Mouse (Mus musculus) cerebellum, postnatal 4 days (tissue): Measurements from ENCODE around the gene Gm10961.
"Not testable (repeated sequence)": the region's sequence is repeated elsewhere in the genome, so short reads cannot be mapped to it uniquely, and the experiment has no call there.

Source experiments
- DNase-seq, 2 experiments: peaks; one replicate each; pipeline ENCODE4 v3.0.0; 2022; ENCODE audit warnings: low spot score in 2 of 2, mixed read lengths in 1 of 2

Gene Gm10961

GRCm38 (mm10) chr3:107612902-107613525 is 18.1 kb upstream of the Gm10961 start:
- DNase-seq, result peak; percentile 66 to 85

- DNase-seq, result peak in 1 of 2 experiments; percentile 11
Observed at GRCm38 (mm10) chr3:107617800-107618199, 13.3 kb upstream of the Gm10961 start.

GRCm38 (mm10) chr3:107619911-107620310 is 11.2 kb upstream of the Gm10961 start:
- peak in 1 of 2 experiments; percentile 13 for DNase-seq

GRCm38 (mm10) chr3:107621286-107622075 is 9.6 kb upstream of the Gm10961 start:
- DNase-seq, result no peak

GRCm38 (mm10) chr3:107622537-107622936 is 8.6 kb upstream of the Gm10961 start:
- DNase-seq, result no peak

- no peak for DNase-seq
Observed at GRCm38 (mm10) chr3:107624424-107624823, 6.7 kb upstream of the Gm10961 start.

DNA sequence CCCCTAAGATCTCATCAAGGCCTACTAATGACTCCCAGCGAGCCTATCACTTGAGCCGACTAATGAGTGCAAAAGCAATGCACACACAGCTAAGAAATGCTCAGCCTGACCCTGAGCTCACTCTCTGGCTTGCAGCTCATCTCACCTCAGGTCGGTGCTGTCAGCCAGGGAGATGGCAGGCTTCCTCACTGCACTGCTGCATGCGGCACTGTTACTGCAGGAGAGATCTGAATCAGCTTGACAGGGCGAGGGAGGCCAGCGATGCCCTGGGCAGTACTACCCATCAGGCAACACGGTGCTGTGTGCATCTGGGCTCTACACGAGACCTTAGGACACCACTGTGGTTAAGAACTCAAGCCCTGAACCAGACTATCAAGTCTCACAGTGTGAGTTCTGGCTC is 5.6 kb upstream of the Gm10961 start:
- DNase-seq, result no peak

- DNase-seq, result no peak
Observed at GRCm38 (mm10) chr3:107626751-107627150, 4.4 kb upstream of the Gm10961 start.

- no peak for DNase-seq
Observed at GRCm38 (mm10) chr3:107627641-107628040, 3.5 kb upstream of the Gm10961 start.

- DNase-seq, result no peak
Observed at GRCm38 (mm10) chr3:107628551-107628950, 2.6 kb upstream of the Gm10961 start.

GRCm38 (mm10) chr3:107629411-107629810 is 1.7 kb upstream of the Gm10961 start:
- no peak for DNase-seq

- peak; percentile 82 to 93 for DNase-seq
Observed at GRCm38 (mm10) chr3:107631523-107631958, 419 bp downstream of the Gm10961 start, which contains the start of gene Strip1. Gene Strip1, minus strand, starts transcription at chr3:107631694.

GRCm38 (mm10) chr3:107632786-107633185 is 1.7 kb downstream of the Gm10961 start:
- no peak for DNase-seq

DNA sequence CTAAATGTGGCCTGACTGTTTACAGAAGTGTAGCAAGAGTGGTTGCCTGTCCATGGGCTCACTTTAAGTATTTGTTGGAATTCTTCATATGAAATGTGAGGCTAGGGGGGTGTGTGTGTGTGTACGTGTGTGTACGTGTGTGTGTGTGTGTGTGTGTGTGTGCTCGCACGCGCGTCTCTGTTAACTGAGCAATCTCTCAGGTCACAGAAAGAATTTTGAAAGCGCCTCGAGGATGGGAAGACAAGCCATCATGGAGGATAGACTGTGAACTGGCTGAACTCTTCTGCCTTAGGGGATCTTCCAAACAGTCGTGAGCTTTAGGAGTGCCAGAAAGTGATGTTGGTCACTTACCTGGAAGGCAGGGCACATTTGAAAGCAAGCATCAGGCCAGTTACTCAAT is 2.8 kb downstream of the Gm10961 start:
- no peak for DNase-seq

DNA sequence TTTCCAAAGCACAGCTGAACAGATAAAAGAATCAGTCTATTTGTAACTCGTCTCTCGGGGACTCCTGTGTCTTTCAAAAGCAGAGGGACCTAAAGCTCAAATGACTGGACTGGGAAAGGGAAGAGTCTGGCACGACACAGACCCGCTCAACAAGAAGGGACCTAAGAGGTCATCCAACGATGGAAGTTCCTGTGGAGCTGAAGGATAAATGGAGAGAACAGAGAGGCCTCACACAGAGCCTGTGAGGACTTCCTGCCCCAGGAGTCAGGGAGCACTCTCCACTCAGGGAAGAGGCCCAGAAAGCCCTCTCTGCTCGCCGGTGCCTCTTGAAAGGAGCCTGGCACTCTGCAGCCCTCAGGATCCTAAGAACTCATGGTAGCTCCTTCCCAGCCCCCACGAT is 4.7 kb downstream of the Gm10961 start:
- DNase-seq, result no peak

DNA sequence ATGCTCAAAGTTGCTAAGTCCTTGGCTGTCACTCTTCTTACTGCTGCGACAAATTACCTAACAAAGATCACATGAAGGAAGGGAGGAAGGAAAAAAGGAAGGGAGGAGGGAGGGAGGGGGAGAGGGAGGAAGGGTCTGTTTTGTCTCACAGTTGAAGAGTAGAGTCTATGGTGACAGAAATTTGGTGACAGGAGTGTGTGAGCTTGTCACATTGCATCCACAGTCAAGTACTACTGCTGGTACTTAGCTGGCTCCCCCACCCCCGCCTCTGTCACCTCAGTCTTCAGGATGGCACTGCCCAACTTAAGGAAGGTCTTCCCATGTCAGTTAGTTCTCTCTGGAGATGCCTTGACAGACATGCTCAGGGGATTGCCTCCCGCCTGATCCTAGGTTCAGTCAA is 5.1 kb downstream of the Gm10961 start:
- DNase-seq, result no peak

DNA sequence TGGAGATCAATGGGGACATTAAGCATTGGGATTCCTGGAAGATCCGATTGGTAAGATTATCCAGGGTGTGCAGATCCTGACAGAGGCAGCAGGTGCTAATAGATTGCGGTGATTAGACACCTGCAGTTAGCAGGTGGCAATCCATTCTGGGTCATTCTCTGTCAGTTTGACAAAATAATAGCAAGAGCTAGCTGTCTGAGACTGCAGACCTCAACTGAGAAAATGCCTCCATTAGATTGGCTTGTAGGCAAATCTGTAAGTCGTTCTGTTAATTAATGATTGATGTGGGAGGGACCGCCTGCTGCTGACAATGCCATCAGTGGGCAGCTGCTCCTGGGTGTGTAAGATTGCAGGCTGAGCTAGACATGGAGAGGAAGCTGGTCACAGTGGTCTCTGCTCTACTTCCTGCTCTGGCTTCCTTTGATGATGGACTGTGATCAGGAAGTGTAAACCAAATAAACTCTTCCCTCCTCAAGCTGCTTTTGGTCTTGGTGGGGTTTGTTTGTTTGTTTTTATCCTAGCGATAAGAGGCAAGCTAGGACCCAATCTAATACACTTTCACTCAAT is 6.6 kb downstream of the Gm10961 start:
- DNase-seq, result no peak

DNA sequence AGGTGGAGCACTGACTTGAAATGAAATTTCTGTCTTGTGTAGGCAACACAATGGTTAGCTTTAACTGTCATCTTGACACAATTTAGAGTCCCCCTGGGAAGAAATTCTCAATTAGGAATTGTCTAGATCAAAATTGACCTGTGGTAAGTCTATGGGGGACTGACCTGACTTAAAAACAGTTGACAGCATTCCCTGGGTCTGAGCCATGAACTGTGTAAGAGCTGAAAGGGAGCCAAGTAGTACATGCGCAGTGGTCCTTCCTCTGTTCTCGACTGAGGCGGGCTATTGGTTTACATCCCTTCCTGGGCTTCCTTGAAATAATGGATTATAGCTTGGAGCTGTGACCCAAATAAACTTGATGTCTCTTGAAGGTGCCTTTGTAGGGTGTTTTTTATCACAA is 15.8 kb downstream of the Gm10961 start:
- DNase-seq, result no peak

- not testable (repeated sequence) for DNase-seq
Observed at GRCm38 (mm10) chr3:107650276-107650675, 19.2 kb downstream of the Gm10961 start.

DNA sequence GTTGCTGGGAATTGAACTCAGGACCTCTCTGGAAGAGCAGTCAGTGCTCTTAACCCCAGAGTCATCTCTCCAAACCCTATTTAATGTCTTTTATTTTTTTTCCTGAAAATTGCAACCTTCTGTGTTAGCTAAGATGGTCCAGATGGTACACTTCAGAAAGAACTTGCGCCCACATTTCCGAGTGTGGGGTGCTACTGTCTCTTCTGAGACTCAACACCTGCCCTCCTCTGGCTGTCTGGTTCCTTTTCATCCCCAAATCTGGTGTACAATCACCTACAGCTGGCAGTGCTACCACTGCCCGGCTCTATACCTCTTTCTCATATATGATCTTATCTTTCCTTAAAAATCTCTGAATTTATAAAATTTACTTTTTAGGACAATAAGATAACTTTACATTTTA is 21.8 kb downstream of the Gm10961 start:
- DNase-seq, result no peak

DNA sequence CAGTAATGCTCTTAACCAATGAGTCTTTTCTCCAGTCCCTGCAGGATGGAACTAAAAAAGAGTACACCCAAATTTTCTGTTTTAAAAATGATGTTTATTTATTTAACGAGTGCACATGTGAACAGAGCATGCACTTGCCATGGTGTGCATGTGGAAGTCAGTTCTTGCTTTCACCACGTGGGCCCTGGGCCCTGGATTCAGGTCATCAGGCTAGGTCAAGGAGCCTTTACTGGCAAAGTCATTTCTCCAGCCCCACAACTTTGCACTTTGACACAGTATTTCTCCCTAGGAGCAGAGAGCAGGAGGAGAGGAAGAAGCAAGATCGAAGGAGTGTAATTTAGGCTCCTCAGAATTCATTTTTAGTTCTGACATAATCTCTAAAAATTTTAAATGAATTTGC is 23.7 kb downstream of the Gm10961 start:
- no peak for DNase-seq

DNA sequence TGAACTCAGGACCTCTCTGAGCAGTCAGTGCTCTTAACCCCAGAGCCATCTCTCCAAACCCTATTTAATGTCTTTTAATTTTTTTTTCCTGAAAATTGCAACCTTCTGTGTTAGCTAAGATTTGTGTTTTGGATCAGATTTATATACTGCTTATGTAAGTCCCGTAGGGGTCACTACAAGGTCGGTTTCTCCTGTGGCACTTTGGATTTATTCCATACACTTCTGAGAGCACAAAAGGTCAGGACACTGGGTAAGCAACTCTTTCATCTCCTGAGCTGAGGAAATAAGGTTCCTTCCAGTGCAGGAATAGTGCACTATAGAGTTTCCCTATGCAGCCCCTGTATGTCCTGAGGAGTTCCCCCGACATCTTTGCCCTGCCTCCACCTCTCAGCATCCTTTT is 24.4 kb downstream of the Gm10961 start:
- no peak for DNase-seq

GRCm38 (mm10) chr3:107656151-107656550 is 25.0 kb downstream of the Gm10961 start:
- no peak for DNase-seq
